Mouse (Mus musculus): ENCODE measurements around the gene Panx2. TPM values are rescaled to one million over a fixed set of nuclear protein-coding genes. Genes with fewer than 3 reads are reported as not detected.

Panx2 gene
- total and polyA plus RNA-seq, 2 experiments from 2014 or later: 9.3 to 16.4 TPM

GRCm38 (mm10) chr15:89054666-89055065, 4.9 kb upstream of the Panx2 start:
- Histone ChIP-seq H3K36me3 (ENCODE audit: insufficient read depth, low read length) (no peaks in the 10 kb centered on the region), H3K9me3 (ENCODE audit: low read length) (no peaks in the 10 kb centered on the region), H3K4me2 (ENCODE audit: low read depth, low read length, poor library complexity, severe bottlenecking) (no peak overlapping the region), H3K4me3 (ENCODE audit: low read depth, low read length) (no peak overlapping the region), H3K9ac (replicated peaks; ENCODE audit: low read length, poor library complexity, severe bottlenecking) (no peak overlapping the region), H3K27me3 (ENCODE audit: insufficient read depth, low read length) (no peaks in the 10 kb centered on the region), H3K4me1 (ENCODE audit: insufficient read depth, low read length) (no peaks in the 10 kb centered on the region), H3K27ac (ENCODE audit: low read depth, low read length) (no peak overlapping the region)
- DNase-seq (ENCODE audit: low spot score) (no peak), ATAC-seq (ENCODE audit: low FRiP score) (no peak)
- 94% methylated on average over 7 of the region's 7 CpGs for WGBS
- TF ChIP-seq CTCF (IDR thresholded peaks at IDR 0.05): no peak

- Histone ChIP-seq H3K4me1 (ENCODE audit: insufficient read depth, low read length) (peaks cover 11% of the 10 kb centered on the region), H3K27me3 (ENCODE audit: insufficient read depth, low read length) (no peaks in the 10 kb centered on the region), H3K9ac (replicated peaks; ENCODE audit: low read length, poor library complexity, severe bottlenecking) (peak overlapping the region; percentile 87), H3K4me3 (ENCODE audit: low read depth, low read length) (peak overlapping the region; percentile 78), H3K4me2 (ENCODE audit: low read depth, low read length, poor library complexity, severe bottlenecking) (peak overlapping the region; percentile 80), H3K27ac (ENCODE audit: low read depth, low read length) (peak overlapping the region; percentile 80), H3K36me3 (ENCODE audit: insufficient read depth, low read length) (no peaks in the 10 kb centered on the region), H3K9me3 (ENCODE audit: low read length) (no peaks in the 10 kb centered on the region)
- 23% methylated on average over 6 of the region's 6 CpGs for WGBS
- ATAC-seq (ENCODE audit: low FRiP score): no peak
- no peak for DNase-seq (ENCODE audit: low spot score)
- no peak for TF ChIP-seq CTCF (IDR thresholded peaks at IDR 0.05)
These were observed 798 bp upstream of the Panx2 start for GRCm38 (mm10) chr15:89058736-89059135.

- H3K9me3 ChIP-seq (ENCODE audit: low read length): no peaks in the 10 kb centered on the region
- H3K4me2 ChIP-seq (ENCODE audit: low read depth, low read length, poor library complexity, severe bottlenecking): peak overlapping the region; percentile 80
- H3K27me3 ChIP-seq (ENCODE audit: insufficient read depth, low read length): no peaks in the 10 kb centered on the region
- peak overlapping the region; percentile 78 for H3K4me3 ChIP-seq (ENCODE audit: low read depth, low read length)
- H3K9ac ChIP-seq (replicated peaks; ENCODE audit: low read length, poor library complexity, severe bottlenecking): peak overlapping the region; percentile 87
- TF ChIP-seq CTCF (IDR thresholded peaks at IDR 0.05): no peak
- ATAC-seq (ENCODE audit: low FRiP score) (peak; percentile 62), DNase-seq (ENCODE audit: low spot score) (peak; percentile 34)
- H3K4me1 ChIP-seq (ENCODE audit: insufficient read depth, low read length): peaks cover 11% of the 10 kb centered on the region
- H3K36me3 ChIP-seq (ENCODE audit: insufficient read depth, low read length): no peaks in the 10 kb centered on the region
- peak overlapping the region; percentile 80 for H3K27ac ChIP-seq (ENCODE audit: low read depth, low read length)
- 1% methylated on average over 32 of the region's 48 CpGs for WGBS
These were observed 623 bp downstream of the Panx2 start for GRCm38 (mm10) chr15:89060032-89060681.

GRCm38 (mm10) chr15:89060811-89061460, 1.4 kb downstream of the Panx2 start:
- no peak overlapping the region for H3K27ac ChIP-seq (ENCODE audit: low read depth, low read length)
- peak overlapping the region; percentile 78 for H3K4me3 ChIP-seq (ENCODE audit: low read depth, low read length)
- TF ChIP-seq CTCF (IDR thresholded peaks at IDR 0.05): no peak
- H3K9ac ChIP-seq (replicated peaks; ENCODE audit: low read length, poor library complexity, severe bottlenecking): peak overlapping the region; percentile 87
- ATAC-seq (ENCODE audit: low FRiP score) (no peak), DNase-seq (ENCODE audit: low spot score) (no peak)
- peaks cover 11% of the 10 kb centered on the region for H3K4me1 ChIP-seq (ENCODE audit: insufficient read depth, low read length)
- 84% methylated on average over 12 of the region's 12 CpGs for WGBS
- H3K9me3 ChIP-seq (ENCODE audit: low read length): no peaks in the 10 kb centered on the region
- H3K36me3 ChIP-seq (ENCODE audit: insufficient read depth, low read length): no peaks in the 10 kb centered on the region
- H3K27me3 ChIP-seq (ENCODE audit: insufficient read depth, low read length): peaks cover under 1% of the 10 kb centered on the region; the same call in 1 of the 2 replicates
- peak overlapping the region; percentile 80 for H3K4me2 ChIP-seq (ENCODE audit: low read depth, low read length, poor library complexity, severe bottlenecking)

- peaks cover 11% of the 10 kb centered on the region for H3K4me1 ChIP-seq (ENCODE audit: insufficient read depth, low read length)
- H3K9me3 ChIP-seq (ENCODE audit: low read length): no peaks in the 10 kb centered on the region
- no peak for DNase-seq (ENCODE audit: low spot score)
- peaks cover 9% of the 10 kb centered on the region; the same call in 1 of the 2 replicates for H3K27me3 ChIP-seq (ENCODE audit: insufficient read depth, low read length)
- H3K27ac ChIP-seq (ENCODE audit: low read depth, low read length): no peak overlapping the region
- no peak overlapping the region for H3K4me3 ChIP-seq (ENCODE audit: low read depth, low read length)
- WGBS: 84% methylated on average over 6 of the region's 6 CpGs
- H3K9ac ChIP-seq (replicated peaks; ENCODE audit: low read length, poor library complexity, severe bottlenecking): no peak overlapping the region
- H3K36me3 ChIP-seq (ENCODE audit: insufficient read depth, low read length): no peaks in the 10 kb centered on the region
- no peak overlapping the region for H3K4me2 ChIP-seq (ENCODE audit: low read depth, low read length, poor library complexity, severe bottlenecking)
- TF ChIP-seq CTCF (IDR thresholded peaks at IDR 0.05): no peak
- ATAC-seq (ENCODE audit: low FRiP score): no peak
These were observed 2.4 kb downstream of the Panx2 start for GRCm38 (mm10) chr15:89061761-89062517.
